Comparison of ENCODE assay signal across 8 mouse cellular contexts in the genomic region with DNA sequence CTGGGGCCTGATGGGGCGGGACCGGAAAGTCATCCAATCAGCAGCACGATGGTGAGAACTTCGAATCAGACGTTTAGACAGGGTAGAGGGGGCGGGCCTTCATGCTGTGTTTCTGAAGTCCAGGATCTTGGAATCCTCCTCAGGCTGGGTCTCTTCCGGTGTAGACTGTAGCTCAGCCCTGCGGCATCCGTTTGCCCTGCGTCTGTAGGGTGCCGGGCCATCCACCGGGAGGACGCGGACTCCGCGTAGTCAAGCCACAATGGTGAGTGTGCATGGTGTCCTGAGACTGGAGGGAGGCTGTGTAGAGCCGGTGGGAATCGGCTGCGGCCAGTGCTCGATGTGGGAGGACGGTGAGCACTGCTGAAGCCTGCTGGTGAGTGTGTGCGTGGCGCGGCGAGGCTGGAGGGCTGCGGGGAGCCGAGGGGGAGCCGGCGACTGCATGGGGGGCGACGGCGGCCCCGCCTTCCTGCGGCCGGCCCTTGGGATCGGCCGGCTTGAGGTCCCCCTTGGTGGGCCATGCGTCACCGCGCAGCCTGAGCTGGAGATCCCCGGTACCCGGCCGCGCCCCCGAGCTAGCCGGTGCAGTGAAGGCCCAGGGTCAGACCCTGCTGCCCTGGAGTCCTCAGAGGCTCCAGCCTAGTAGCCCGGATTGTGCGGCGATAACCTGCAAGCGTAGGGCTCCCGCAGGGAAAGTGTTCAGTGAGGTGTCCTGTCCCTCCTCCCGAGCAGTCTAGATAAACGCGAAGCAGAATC. TPM values are rescaled to one million over a fixed set of nuclear protein-coding genes. Genes with fewer than 3 reads are reported as not detected.
A peak's percentile ranks its signal among the peaks of the same experiment; 100 is the strongest.
DNase-seq lines count a peak whose midpoint lies in the region; ATAC-seq and TF ChIP-seq lines count a peak whose summit lies in the region.

A gene (plus strand): TSS at position 84 of the 753 bp plus-strand sequence.

- no peak for TF ChIP-seq RAD21 in MEL (IDR thresholded peaks at IDR 0.05; ENCODE audit: low read depth, low read length)

- peak within 1 kb of the TSS; percentile 87 for H3K4me2 ChIP-seq in lung, postnatal 0 days (replicated peaks; ENCODE audit: low read depth, low read length)

- H3K4me3 ChIP-seq in MEL (ENCODE audit: control insufficient read depth in 1 of 2, insufficient read depth in 1 of 2, low read depth in 2 of 2, low read length in 2 of 2), result peak within 1 kb of the TSS; percentile 98 to 99
- H3K4me3 ChIP-seq in cerebellum, adult 2 months (replicated peaks; ENCODE audit: insufficient read depth, low read depth, low read length), result peak within 1 kb of the TSS; percentile 80
- peak within 1 kb of the TSS; percentile 87 for H3K4me3 ChIP-seq in hindbrain, embryonic 10.5 days
- H3K4me3 ChIP-seq in lung, postnatal 0 days (ENCODE audit: low read depth, low read length), result peak within 1 kb of the TSS; percentile 91

- peaks cover 0 to 7% of the 10 kb centered on the region in 2 experiments; a peak in 2 of 4 replicates for H3K36me3 ChIP-seq in MEL (ENCODE audit: control insufficient read depth in 1 of 2, insufficient read depth in 2 of 2, low read length in 2 of 2)
- no peaks in the 10 kb centered on the region for H3K36me3 ChIP-seq in hindbrain, embryonic 10.5 days
- H3K36me3 ChIP-seq in lung, postnatal 0 days (ENCODE audit: insufficient read depth, low read length), result no peaks in the 10 kb centered on the region

- TF ChIP-seq CTCF in MEL (IDR thresholded peaks at IDR 0.05 in 2 of 3, conservative IDR thresholded peaks at IDR 0.05 in 1 of 3; ENCODE audit: control insufficient read depth in 1 of 3, insufficient read depth in 1 of 3, low read depth in 2 of 3, low read length in 3 of 3, poor library complexity in 1 of 3, severe bottlenecking in 1 of 3), result no peak
- no peak for TF ChIP-seq CTCF in cerebellum, adult 2 months (IDR thresholded peaks at IDR 0.05; ENCODE audit: borderline replicate concordance, insufficient read depth, low read depth, low read length)
- peak; percentile 47 for TF ChIP-seq CTCF in lung, postnatal 0 days (IDR thresholded peaks at IDR 0.05)

- H3K9ac ChIP-seq in MEL (ENCODE audit: control insufficient read depth, low read depth, low read length, poor library complexity, severe bottlenecking), result peak within 1 kb of the TSS; percentile 91
- peak within 1 kb of the TSS; percentile 67 for H3K9ac ChIP-seq in lung, postnatal 0 days (replicated peaks; ENCODE audit: low read depth)

- no peaks in the 10 kb centered on the region for H3K27me3 ChIP-seq in MEL (ENCODE audit: control insufficient read depth in 1 of 2, insufficient read depth in 2 of 2, low read length in 2 of 2)
- H3K27me3 ChIP-seq in cerebellum, adult 2 months (ENCODE audit: control insufficient read depth, insufficient read depth, low read length), result no peaks in the 10 kb centered on the region
- no peaks in the 10 kb centered on the region for H3K27me3 ChIP-seq in hindbrain, embryonic 10.5 days (ENCODE audit: insufficient read depth, poor library complexity, severe bottlenecking)
- H3K27me3 ChIP-seq in lung, postnatal 0 days (replicated peaks; ENCODE audit: insufficient read depth, low read length), result no peaks in the 10 kb centered on the region

- no peak within 1 kb of the TSS for H3K27ac ChIP-seq in MEL (ENCODE audit: control insufficient read depth, low read depth, low read length)
- H3K27ac ChIP-seq in cerebellum, adult 2 months (ENCODE audit: insufficient read depth, low read length), result peak within 1 kb of the TSS; percentile 15; the same call in 1 of the 2 replicates
- peak within 1 kb of the TSS; percentile 96 for H3K27ac ChIP-seq in hindbrain, embryonic 10.5 days
- peak within 1 kb of the TSS; percentile 73 for H3K27ac ChIP-seq in lung, postnatal 0 days (ENCODE audit: low read length)

- H3K79me2 ChIP-seq in MEL (ENCODE audit: control insufficient read depth, insufficient read depth, low read length, poor library complexity), result peaks cover 16% of the 10 kb centered on the region

- H3K4me1 ChIP-seq in MEL (ENCODE audit: control insufficient read depth in 1 of 2, insufficient read depth in 2 of 2, low read length in 2 of 2), result peaks cover 0 to 14% of the 10 kb centered on the region in 2 experiments; a peak in 3 of 4 replicates
- H3K4me1 ChIP-seq in cerebellum, adult 2 months (ENCODE audit: control insufficient read depth, insufficient read depth, low read length), result peaks cover 8% of the 10 kb centered on the region; the same call in 1 of the 2 replicates
- H3K4me1 ChIP-seq in hindbrain, embryonic 10.5 days (replicated peaks), result peaks cover 30% of the 10 kb centered on the region
- peaks cover 10% of the 10 kb centered on the region; the same call in 1 of the 2 replicates for H3K4me1 ChIP-seq in lung, postnatal 0 days (ENCODE audit: insufficient read depth, low read depth, low read length)

- no peak for TF ChIP-seq EP300 in MEL (IDR thresholded peaks at IDR 0.05; ENCODE audit: low read depth in 1 of 2, low read length in 2 of 2)
- no peak for TF ChIP-seq EP300 in lung, postnatal 0 days (IDR thresholded peaks at IDR 0.05)

- WGBS in cerebellum, adult 2 months, result under 1% methylated on average over 54 of the region's 54 CpGs
- WGBS in hindbrain, embryonic 10.5 days, result under 1% methylated on average over 54 of the region's 54 CpGs
- under 1% methylated on average over 50 of the region's 54 CpGs for WGBS in lung, postnatal 0 days

- peak; percentile 97 for DNase-seq in MEL (ENCODE audit: low read depth, low spot score)
- DNase-seq in cerebellum, adult 2 months, result peak; percentile 86 to 91
- peak; percentile 93 for DNase-seq in forelimb bud, embryonic 11.5 days (ENCODE audit: low read depth, low spot score)
- DNase-seq in hindbrain, embryonic 10.5 days (ENCODE audit: low spot score), result peak; percentile 90
- peak; percentile 96 for DNase-seq in layer of hippocampus, adult 9-11 months
- DNase-seq in lung, postnatal 0 days (ENCODE audit: low spot score), result peak; percentile 98
- peak; percentile 72 for DNase-seq in ovary, postnatal 14 days (ENCODE audit: low spot score)
- peak; percentile 88 for DNase-seq in thymus, postnatal 14 days

- TF ChIP-seq POLR2A in MEL (IDR thresholded peaks at IDR 0.05; ENCODE audit: control insufficient read depth in 1 of 2, insufficient read depth in 1 of 2, low read depth in 1 of 2, low read length in 2 of 2, poor library complexity in 1 of 2), result peak; percentile 42 to 87; a peak in 3 of 4 replicates
- peak; percentile 73 for TF ChIP-seq POLR2A in cerebellum, adult 2 months (IDR thresholded peaks at IDR 0.05; ENCODE audit: borderline replicate concordance, insufficient read depth, low read length)

- H3K9me3 ChIP-seq in MEL (replicated peaks; ENCODE audit: insufficient read depth, low read length), result no peaks in the 10 kb centered on the region
- no peaks in the 10 kb centered on the region for H3K9me3 ChIP-seq in hindbrain, embryonic 10.5 days
- no peaks in the 10 kb centered on the region for H3K9me3 ChIP-seq in lung, postnatal 0 days (ENCODE audit: low read length)

- ATAC-seq in lung, postnatal 0 days, result peak; percentile 99

TF ChIP-seq in MEL, 35 proteins besides CTCF, POLR2A, EP300 and RAD21:
- peak; percentile 81 for TF ChIP-seq NELFE (IDR thresholded peaks at IDR 0.05; ENCODE audit: low read depth, low read length)
- TF ChIP-seq HCFC1 (IDR thresholded peaks at IDR 0.05; ENCODE audit: low read depth, low read length), result peak; percentile 63
- TF ChIP-seq JUND (IDR thresholded peaks at IDR 0.05; ENCODE audit: low read depth, low read length), result no peak
- TF ChIP-seq MYC (IDR thresholded peaks at IDR 0.05; ENCODE audit: low read depth, low read length), result 0 out of 2 replicates have a peak, but pooled peaks have one; percentile 41
- TF ChIP-seq USF1 (IDR thresholded peaks at IDR 0.05; ENCODE audit: low read depth, low read length), result peak; percentile 5; the same call in 1 of the 2 replicates
- peak; percentile 73 for TF ChIP-seq ELF1 (IDR thresholded peaks at IDR 0.05; ENCODE audit: low read depth, low read length)
- TF ChIP-seq RCOR1 (IDR thresholded peaks at IDR 0.05; ENCODE audit: low read depth, low read length), result 0 out of 2 replicates have a peak, but pooled peaks have one; percentile 22
- TF ChIP-seq MAX (IDR thresholded peaks at IDR 0.05; ENCODE audit: low read length), result no peak; the same call in 1 of the 2 replicates
- TF ChIP-seq POLR2AphosphoS5 (IDR thresholded peaks at IDR 0.05; ENCODE audit: borderline replicate concordance, low read depth, low read length), result 0 out of 2 replicates have a peak, but pooled peaks have one; percentile 29
- TF ChIP-seq TBP (IDR thresholded peaks at IDR 0.05; ENCODE audit: low read depth, low read length), result peak; percentile 81
- peak; percentile 43 for TF ChIP-seq SIN3A (IDR thresholded peaks at IDR 0.05; ENCODE audit: low read length)
- TF ChIP-seq SMC3 (IDR thresholded peaks at IDR 0.05; ENCODE audit: low read depth, low read length), result no peak
- TF ChIP-seq POLR2AphosphoS2 (IDR thresholded peaks at IDR 0.05; ENCODE audit: low read length), result peak; percentile 72
- TF ChIP-seq TCF12 (IDR thresholded peaks at IDR 0.05; ENCODE audit: low read depth, low read length), result 0 out of 2 replicates have a peak, but pooled peaks have one; percentile 19

RNA-seq across cellular contexts. Expression of the gene that starts here (rescaled TPM):
- 3.3 and 3.7 TPM in 2 replicates for total RNA-seq in MEL (2012; rRNA removed)
- polyA plus RNA-seq in MEL (2012; ENCODE audit: insufficient read depth in 1 of 2, insufficient read length in 2 of 2, low read depth in 1 of 2, low replicate concordance in 2 of 2, missing spikeins in 1 of 2), result 10 to 100 TPM in 1 of 2 experiments, 1 to 10 TPM in 1; 5.4 to 29.6 TPM
- 5.6 and 6.2 TPM in 2 replicates for polyA plus RNA-seq in cerebellum, adult 2 months (2012; rRNA removed)
- 7.1 and 7.5 TPM in 2 replicates for polyA plus RNA-seq in hindbrain, embryonic 10.5 days (2016; fragmentation: Nextera tagmentation; extraction: Ambion mirVana)
- polyA plus RNA-seq in lung, postnatal 0 days (2015; fragmentation: Nextera tagmentation; extraction: Ambion mirVana), result 3.8 and 4.9 TPM in 2 replicates
